Mouse (Mus musculus) CH12.LX (cell line): ENCODE data around the gene Lrrd1. TPM values are rescaled to one million over a fixed set of nuclear protein-coding genes. Genes with fewer than 3 reads are reported as not detected.

Experiments used
- DNase-seq: peaks from one replicate; pipeline ENCODE4 v3.0.0-alpha.2; 2013; ENCODE audit errors: extremely low read depth
- H3K27ac ChIP-seq: 2 replicates; pipeline ENCODE4 v1.5.1; 2012; ENCODE audit warnings: low read depth, mild to moderate bottlenecking, control low read depth, moderate library complexity; ENCODE audit not compliant: insufficient read depth
- H3K27me3 ChIP-seq: replicated peaks from 2 replicates; pipeline ENCODE3; 2012; ENCODE audit warnings: inconsistent platforms
- H3K36me3 ChIP-seq, 2 experiments: replicated peaks in 1 of 2; 2 replicates each; pipeline versions ENCODE3 to v1.6.1; 2012; ENCODE audit warnings: inconsistent platforms in 1 of 2, low read length in 1 of 2, mild to moderate bottlenecking in 1 of 2, mixed read lengths in 1 of 2, moderate library complexity in 1 of 2; ENCODE audit not compliant: control insufficient read depth in 1 of 2, insufficient read depth in 1 of 2
- H3K4me1 ChIP-seq, 2 experiments: 2 replicates each; pipeline ENCODE4 v1.6.1; 2012; ENCODE audit warnings: inconsistent platforms in 1 of 2, moderate library complexity in 1 of 2; ENCODE audit not compliant: insufficient read depth in 2 of 2, control insufficient read depth in 1 of 2
- H3K4me2 ChIP-seq: 2 replicates; pipeline ENCODE4 v1.6.1; 2012; ENCODE audit warnings: low read depth, mild to moderate bottlenecking, control low read depth; ENCODE audit not compliant: poor library complexity, insufficient read depth, severe bottlenecking
- H3K4me3 ChIP-seq, 3 experiments: fragments of 150-350 bp in 1 of 3; sonication (generic) in 1 of 3; replicated peaks in 1 of 3; 2 replicates each; pipeline versions ENCODE3 to v1.5.1; 2011 to 2012; ENCODE audit warnings: low read depth in 2 of 3, low read length in 2 of 3, mild to moderate bottlenecking in 2 of 3, moderate library complexity in 2 of 3, control low read depth in 1 of 3, improper control_type of control experiment in 1 of 3, inconsistent platforms in 1 of 3, mixed read lengths in 1 of 3; ENCODE audit not compliant: poor library complexity in 1 of 3
- H3K79me2 ChIP-seq: replicated peaks from 2 replicates; pipeline ENCODE4 v1.6.1; 2012; ENCODE audit warnings: mild to moderate bottlenecking, moderate library complexity; ENCODE audit not compliant: control insufficient read depth, poor library complexity, insufficient read depth, severe bottlenecking; ENCODE audit errors: extremely low read depth
- H3K9ac ChIP-seq: 2 replicates; pipeline ENCODE4 v1.6.1; 2012; ENCODE audit warnings: low read depth, mild to moderate bottlenecking, control low read depth, moderate library complexity; ENCODE audit not compliant: insufficient read depth
- H3K9me3 ChIP-seq: replicated peaks from 2 replicates; pipeline ENCODE3; 2012; ENCODE audit warnings: low read length, inconsistent platforms, mixed read lengths
- CTCF ChIP-seq, 2 experiments: IDR thresholded peaks in 1 of 2; conservative IDR thresholded peaks in 1 of 2; 2 replicates each; pipeline ENCODE4 v1.5.1; 2011 to 2012; ENCODE audit warnings: low read depth in 2 of 2, low read length in 2 of 2, improper control_type of control experiment in 1 of 2, inconsistent platforms in 1 of 2, mild to moderate bottlenecking in 1 of 2, moderate library complexity in 1 of 2
- E2F4 ChIP-seq: IDR thresholded peaks from 2 replicates; pipeline ENCODE4 v1.6.1; 2011; ENCODE audit warnings: low read depth, low read length, improper control_type of control experiment; ENCODE audit not compliant: insufficient replicate concordance
- EP300 ChIP-seq: IDR thresholded peaks from 2 replicates; pipeline ENCODE4 v1.6.1; 2011; ENCODE audit warnings: low read length, improper control_type of control experiment
- HCFC1 ChIP-seq: IDR thresholded peaks from 2 replicates; pipeline ENCODE4 v1.6.1; 2012; ENCODE audit warnings: low read depth, mild to moderate bottlenecking, inconsistent platforms, low read length, improper control_type of control experiment
- IRF4 ChIP-seq: IDR thresholded peaks from 2 replicates; pipeline ENCODE4 v1.6.1; 2014; ENCODE audit warnings: low read depth, mild to moderate bottlenecking, inconsistent platforms, low read length, improper control_type of control experiment
- JUND ChIP-seq: conservative IDR thresholded peaks from 2 replicates; pipeline ENCODE4 v1.6.1; 2011; ENCODE audit warnings: low read depth, low read length, improper control_type of control experiment
- KAT2A ChIP-seq: IDR thresholded peaks from 2 replicates; pipeline ENCODE4 v1.6.1; 2012; ENCODE audit warnings: low read length, improper control_type of control experiment, inconsistent platforms; ENCODE audit not compliant: insufficient replicate concordance
- MAX ChIP-seq: IDR thresholded peaks from 2 replicates; pipeline ENCODE4 v1.6.1; 2011; ENCODE audit warnings: low read length, improper control_type of control experiment
- MAZ ChIP-seq: IDR thresholded peaks from 2 replicates; pipeline ENCODE4 v1.6.1; 2012; ENCODE audit warnings: low read depth, mild to moderate bottlenecking, inconsistent platforms, low read length, improper control_type of control experiment, moderate library complexity
- MXI1 ChIP-seq: IDR thresholded peaks from 2 replicates; pipeline ENCODE4 v1.6.1; 2011; ENCODE audit warnings: mild to moderate bottlenecking, low read depth, low read length, improper control_type of control experiment
- MYC ChIP-seq: IDR thresholded peaks from 2 replicates; pipeline ENCODE4 v1.6.1; 2011; ENCODE audit warnings: low read depth, mild to moderate bottlenecking, improper control_type of control experiment, low read length
- NELFE ChIP-seq: IDR thresholded peaks from 2 replicates; pipeline ENCODE4 v1.6.1; 2011; ENCODE audit warnings: low read depth, low read length, improper control_type of control experiment
- NRF1 ChIP-seq: IDR thresholded peaks from 2 replicates; pipeline ENCODE4 v1.6.1; 2014; ENCODE audit warnings: low read depth, mild to moderate bottlenecking, inconsistent platforms, low read length, improper control_type of control experiment, moderate library complexity
- POLR2A ChIP-seq: IDR thresholded peaks from 2 replicates; pipeline ENCODE4 v1.6.1; 2011; ENCODE audit warnings: low read depth, mild to moderate bottlenecking, improper control_type of control experiment, low read length
- POLR2AphosphoS2 ChIP-seq: IDR thresholded peaks from 2 replicates; pipeline ENCODE4 v1.6.1; 2011; ENCODE audit warnings: low read depth, low read length, improper control_type of control experiment
- RAD21 ChIP-seq: IDR thresholded peaks from 2 replicates; pipeline ENCODE4 v1.6.1; 2011; ENCODE audit warnings: low read depth, mild to moderate bottlenecking, low read length, improper control_type of control experiment, moderate library complexity
- RCOR1 ChIP-seq: conservative IDR thresholded peaks from 2 replicates; pipeline ENCODE4 v1.6.1; 2012; ENCODE audit warnings: low read depth, mild to moderate bottlenecking, inconsistent platforms, low read length, improper control_type of control experiment
- SIN3A ChIP-seq: IDR thresholded peaks from 2 replicates; pipeline ENCODE4 v1.6.1; 2012; ENCODE audit warnings: low read length, improper control_type of control experiment, inconsistent platforms
- TBP ChIP-seq: conservative IDR thresholded peaks from 2 replicates; pipeline ENCODE4 v1.6.1; 2011; ENCODE audit warnings: low read depth, low read length, improper control_type of control experiment
- UBTF ChIP-seq: IDR thresholded peaks from 2 replicates; pipeline ENCODE4 v1.6.1; 2012; ENCODE audit warnings: low read depth, mild to moderate bottlenecking, inconsistent platforms, low read length, improper control_type of control experiment, moderate library complexity
- USF2 ChIP-seq: conservative IDR thresholded peaks from 2 replicates; pipeline ENCODE4 v1.6.1; 2011; ENCODE audit warnings: low read depth, low read length, improper control_type of control experiment
- ZC3H11A ChIP-seq: IDR thresholded peaks from 2 replicates; pipeline ENCODE4 v1.6.1; 2012; ENCODE audit warnings: low read depth, mild to moderate bottlenecking, inconsistent platforms, low read length, improper control_type of control experiment
- ZKSCAN1 ChIP-seq: IDR thresholded peaks from 2 replicates; pipeline ENCODE4 v1.6.1; 2012; ENCODE audit warnings: low read depth, inconsistent platforms, low read length, improper control_type of control experiment, borderline replicate concordance
- ZMIZ1 ChIP-seq: IDR thresholded peaks from 2 replicates; pipeline ENCODE4 v1.6.1; 2012; ENCODE audit warnings: low read depth, mild to moderate bottlenecking, inconsistent platforms, low read length, improper control_type of control experiment
- dilution Hi-C: fragments of 300-500 bp; cut with MboI; formaldehyde crosslinking; loops from 2 replicates; pipeline ENCODE4 v1.14.3; 2020; ENCODE audit warnings: low sequenced_read_pairs; ENCODE audit not compliant: extremely low pct_unique_long_range_greater_than_20kb, extremely low pct_ligation_motif_present
- in situ Hi-C: fragments of 300-500 bp; cut with MboI; formaldehyde crosslinking; loops from 3 replicates; pipeline ENCODE4 v1.14.3; 2019; ENCODE audit warnings: low sequenced_read_pairs, low pct_ligation_motif_present, low pct_unique_long_range_greater_than_20kb, mixed read lengths
- polyA plus RNA-seq: library from polyadenylated mRNA; unstranded; fragments of >175 nt; gene quantifications from 2 replicates; pipeline ENCODE4 v1.2.1, GENCODE M21; 2012; ENCODE audit warnings: low read depth; ENCODE audit not compliant: insufficient read length
- total RNA-seq, 2 experiments: library from RNA; depleted of rRNA; stranded (reverse); fragments of 300-350 nt in 1 of 2; fragments of >200 nt in 1 of 2; gene quantifications; 2 replicates each; pipeline ENCODE4 v1.2.3; 2012 to 2014

Lrrd1 gene
- total and polyA plus RNA-seq, 3 experiments = not detected

- Histone ChIP-seq H3K27me3 (no peaks in the 10 kb centered on the region), H3K4me3 (no peak overlapping the region), H3K9me3 (peaks cover 7% of the 10 kb centered on the region), H3K27ac (no peak overlapping the region), H3K79me2 (no peaks in the 10 kb centered on the region), H3K9ac (no peak overlapping the region), H3K36me3 (peaks cover 21 to 60% of the 10 kb centered on the region in 2 experiments), H3K4me2 (no peak overlapping the region), H3K4me1 (no peaks in the 10 kb centered on the region)
- TF ChIP-seq MAZ = no peak
- TF ChIP-seq KAT2A = no peak
- no peak for TF ChIP-seq E2F4
- no peak for TF ChIP-seq JUND
- TF ChIP-seq ZMIZ1 = no peak
- TF ChIP-seq MXI1 = no peak
- no peak for TF ChIP-seq TBP
- no peak for TF ChIP-seq SIN3A
- TF ChIP-seq NELFE = no peak
- no peak for TF ChIP-seq UBTF
- no peak for TF ChIP-seq CTCF (conservative IDR thresholded peaks at IDR 0.05 in 1 of 2, IDR thresholded peaks at IDR 0.05 in 1 of 2; ENCODE audit: low read depth in 2 of 2, low read length in 2 of 2)
- TF ChIP-seq IRF4 = no peak
- TF ChIP-seq ZKSCAN1 = no peak
- in situ Hi-C loops = no loop called here
- no peak for DNase-seq
- dilution Hi-C loops = no loop called here
Measured at GRCm38 (mm10) chr5:3834107-3834506, 10.9 kb upstream of the Lrrd1 start.

- no peaks in the 10 kb centered on the region for H3K9me3 ChIP-seq
- in situ Hi-C loops (no loop called here), dilution Hi-C loops (no loop called here)
- H3K27me3 ChIP-seq = no peaks in the 10 kb centered on the region
- DNase-seq = no peak
- TF ChIP-seq RAD21 (no peak), NRF1 (no peak), TBP (no peak), POLR2A (no peak), ZC3H11A (no peak), MYC (no peak), MAX (no peak), EP300 (no peak), RCOR1 (no peak), USF2 (no peak), KAT2A (no peak), SIN3A (no peak), JUND (no peak), HCFC1 (no peak), POLR2AphosphoS2 (no peak), UBTF (no peak), CTCF (conservative IDR thresholded peaks at IDR 0.05 in 1 of 2, IDR thresholded peaks at IDR 0.05 in 1 of 2; ENCODE audit: low read depth in 2 of 2, low read length in 2 of 2) (no peak)
- H3K79me2 ChIP-seq = no peaks in the 10 kb centered on the region
- no peak overlapping the region for H3K9ac ChIP-seq
- no peaks in the 10 kb centered on the region for H3K36me3 ChIP-seq
- no peaks in the 10 kb centered on the region for H3K4me1 ChIP-seq
- no peak overlapping the region for H3K4me3 ChIP-seq
- no peak overlapping the region for H3K27ac ChIP-seq
- H3K4me2 ChIP-seq = no peak overlapping the region
Measured at GRCm38 (mm10) chr5:3870161-3870560, 25.2 kb downstream of the Lrrd1 start.
